Mouse (Mus musculus): Measurements from ENCODE around the gene Selenon.

DNA sequence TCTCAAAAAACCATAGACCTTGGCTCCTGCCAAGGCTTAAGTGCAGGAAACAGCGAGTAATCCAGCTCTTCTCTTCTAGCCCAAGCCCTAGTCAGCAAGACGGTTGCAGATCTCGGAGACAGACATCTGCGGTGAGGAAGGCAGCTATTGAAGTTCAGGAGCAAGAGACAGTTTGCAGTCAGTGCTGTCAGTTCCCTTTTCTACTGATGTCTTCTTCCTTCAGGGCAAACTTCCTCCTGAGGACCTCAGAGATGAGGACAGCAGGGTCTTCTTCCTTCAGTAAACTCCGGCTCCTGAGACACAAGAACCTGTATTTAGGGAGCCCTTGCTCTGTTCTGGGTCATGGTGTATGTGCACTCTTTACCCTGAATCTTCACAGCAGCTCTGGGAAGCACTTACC lies 25.7 kb downstream of the Selenon start:
- TF ChIP-seq CTCF (IDR thresholded peaks at IDR 0.05; ENCODE audit: insufficient read depth, low read depth, low read length) (no peak), POLR2A (IDR thresholded peaks at IDR 0.05; ENCODE audit: insufficient read depth, low read depth, low read length) (no peak)

All from olfactory bulb, adult 2 months (tissue).